Mouse (Mus musculus) neural tube, embryonic 15.5 days (tissue): ENCODE measurements around the gene Ehmt2. TPM values are rescaled to one million over a fixed set of nuclear protein-coding genes. Genes with fewer than 3 reads are reported as not detected.
"Not testable (repeated sequence)": the region's sequence is repeated elsewhere in the genome, so short reads cannot be mapped to it uniquely, and the experiment has no call there.

ENCODE experiments used
- ATAC-seq: fragments of 200-750 bp; cut with Nextera tagmentation; 2 replicates; pipeline ENCODE4 v1.8.0; 2017; ENCODE audit warnings: mild to moderate bottlenecking, moderate TSS enrichment, moderate library complexity; ENCODE audit not compliant: low FRiP score
- H3K27ac ChIP-seq: fragments of 300-500 bp; sonication (generic); replicated peaks from 2 replicates; pipeline ENCODE4 v1.5.1; 2015; ENCODE audit warnings: mild to moderate bottlenecking, inconsistent platforms
- H3K27me3 ChIP-seq: fragments of 300-500 bp; sonication (generic); replicated peaks from 2 replicates; pipeline ENCODE4 v1.6.1; 2015; ENCODE audit warnings: inconsistent platforms
- H3K36me3 ChIP-seq: fragments of 300-500 bp; sonication (generic); 2 replicates; pipeline ENCODE4 v1.6.1; 2015; ENCODE audit warnings: inconsistent platforms
- H3K4me1 ChIP-seq: fragments of 300-500 bp; sonication (generic); 2 replicates; pipeline ENCODE4 v1.6.1; 2015; ENCODE audit warnings: inconsistent platforms
- H3K4me2 ChIP-seq: fragments of 300-500 bp; sonication (generic); 2 replicates; pipeline ENCODE4 v1.6.1; 2015; ENCODE audit warnings: inconsistent platforms, mild to moderate bottlenecking, moderate library complexity
- H3K4me3 ChIP-seq: fragments of 300-500 bp; sonication (generic); replicated peaks from 2 replicates; pipeline ENCODE4 v1.5.1; 2015; ENCODE audit warnings: mild to moderate bottlenecking, inconsistent platforms
- H3K9ac ChIP-seq: fragments of 300-500 bp; sonication (generic); replicated peaks from 2 replicates; pipeline ENCODE4 v1.6.1; 2015; ENCODE audit warnings: mild to moderate bottlenecking, inconsistent platforms
- H3K9me3 ChIP-seq: fragments of 300-500 bp; sonication (generic); replicated peaks from 2 replicates; pipeline ENCODE4 v1.6.1; 2016; ENCODE audit warnings: inconsistent platforms
- WGBS: fragments of 180-500 bp; shearing (Covaris S2); methylation state at CpG from one replicate; pipeline ENCODE4 v1.1.7; 2015; ENCODE audit warnings: mixed read lengths; 5-methylcytosine and 5-hydroxymethylcytosine counted together
- polyA plus RNA-seq: library from polyadenylated mRNA; unstranded; fragments of >200 nt; fragmentation: Nextera tagmentation; extraction: Ambion mirVana; gene quantifications from 2 replicates; pipeline ENCODE4 v1.2.1, GENCODE M21; 2015

The Ehmt2 gene
- polyA plus RNA-seq, 1 experiment from 2014 or later: 81.2 TPM

- peak overlapping the region; percentile 98 for H3K4me2 ChIP-seq
- under 1% methylated on average over 39 of the region's 51 CpGs for WGBS
- no peaks in the 10 kb centered on the region for H3K36me3 ChIP-seq
- H3K4me3 ChIP-seq: peak overlapping the region; percentile 71
- ATAC-seq: peak; percentile 91
- no peaks in the 10 kb centered on the region for H3K27me3 ChIP-seq
- H3K9me3 ChIP-seq: no peaks in the 10 kb centered on the region
- H3K27ac ChIP-seq: peak overlapping the region; percentile 95
- peak overlapping the region; percentile 93 for H3K9ac ChIP-seq
- peaks cover 34% of the 10 kb centered on the region for H3K4me1 ChIP-seq
Measured at GRCm38 (mm10) chr17:34894074-34894597, 4.1 kb upstream of the Ehmt2 start.

- H3K9ac ChIP-seq: peak overlapping the region; percentile 93
- no peaks in the 10 kb centered on the region for H3K9me3 ChIP-seq
- WGBS: 6% methylated on average over 45 of the region's 51 CpGs
- peak overlapping the region; percentile 95 for H3K27ac ChIP-seq
- no peaks in the 10 kb centered on the region for H3K27me3 ChIP-seq
- no peaks in the 10 kb centered on the region for H3K36me3 ChIP-seq
- H3K4me3 ChIP-seq: peak overlapping the region; percentile 71
- ATAC-seq: peak; percentile 36
- H3K4me2 ChIP-seq: peak overlapping the region; percentile 98
- H3K4me1 ChIP-seq: peaks cover 36% of the 10 kb centered on the region
Measured at GRCm38 (mm10) chr17:34894801-34895530, 3.3 kb upstream of the Ehmt2 start.

DNA sequence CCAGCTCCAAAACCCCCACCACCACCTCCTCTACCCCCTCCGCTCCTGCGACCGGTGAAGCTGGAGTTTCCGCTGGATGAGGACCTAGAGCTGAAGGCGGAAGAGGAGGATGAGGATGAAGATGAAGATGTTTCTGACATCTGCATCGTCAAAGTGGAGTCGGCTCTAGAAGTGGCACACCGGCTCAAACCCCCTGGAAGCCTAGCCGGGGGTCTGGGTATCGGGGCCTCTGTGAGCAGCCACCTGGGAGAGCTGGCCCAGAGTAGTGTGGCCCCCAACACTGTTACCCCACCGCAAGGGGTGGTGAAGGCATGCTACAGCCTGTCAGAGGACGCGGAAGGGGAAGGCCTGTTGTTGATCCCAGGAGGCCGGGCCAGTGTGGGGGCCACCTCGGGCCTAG, 2.5 kb upstream of the Ehmt2 start:
- Histone ChIP-seq H3K4me2 (peak overlapping the region; percentile 98), H3K36me3 (no peaks in the 10 kb centered on the region), H3K27ac (peak overlapping the region; percentile 95), H3K9ac (peak overlapping the region; percentile 93), H3K27me3 (no peaks in the 10 kb centered on the region), H3K4me3 (peak overlapping the region; percentile 71), H3K9me3 (no peaks in the 10 kb centered on the region), H3K4me1 (peaks cover 44% of the 10 kb centered on the region)
- no peak for ATAC-seq
- WGBS: 90% methylated on average over 15 of the region's 15 CpGs

DNA sequence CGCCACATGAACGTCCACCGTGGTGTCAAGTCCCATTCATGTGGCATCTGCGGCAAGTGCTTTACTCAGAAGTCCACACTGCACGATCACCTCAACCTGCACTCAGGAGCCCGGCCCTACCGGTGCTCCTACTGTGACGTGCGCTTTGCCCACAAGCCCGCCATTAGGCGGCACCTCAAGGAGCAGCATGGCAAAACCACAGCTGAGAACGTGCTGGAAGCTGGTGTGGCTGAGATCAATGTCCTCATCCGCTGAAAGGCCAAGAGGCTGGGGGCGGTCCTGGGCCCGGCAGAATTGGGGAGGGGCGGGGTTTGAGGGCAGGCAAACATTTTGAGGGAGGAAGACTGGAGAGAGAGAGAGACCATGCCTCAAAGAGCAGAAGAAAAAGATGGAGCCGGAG, 1.9 kb upstream of the Ehmt2 start:
- Histone ChIP-seq H3K4me3 (peak overlapping the region; percentile 71), H3K4me1 (peaks cover 49% of the 10 kb centered on the region), H3K27me3 (no peaks in the 10 kb centered on the region), H3K9ac (no peak overlapping the region), H3K36me3 (no peaks in the 10 kb centered on the region), H3K9me3 (no peaks in the 10 kb centered on the region), H3K4me2 (peak overlapping the region; percentile 98), H3K27ac (0 out of 2 replicates have a peak overlapping the region, but pooled peaks have one; percentile 1)
- ATAC-seq: no peak
- WGBS: 85% methylated on average over 17 of the region's 17 CpGs

- H3K27ac ChIP-seq: peak overlapping the region; percentile 97
- peak overlapping the region; percentile 86 for H3K4me3 ChIP-seq
- H3K36me3 ChIP-seq: peaks cover 6% of the 10 kb centered on the region
- H3K4me2 ChIP-seq: peak overlapping the region; percentile 98
- no peaks in the 10 kb centered on the region for H3K9me3 ChIP-seq
- ATAC-seq: no peak
- peaks cover 49% of the 10 kb centered on the region for H3K4me1 ChIP-seq
- WGBS: 20% methylated on average over 10 of the region's 10 CpGs
- peak overlapping the region; percentile 95 for H3K9ac ChIP-seq
- no peaks in the 10 kb centered on the region for H3K27me3 ChIP-seq
Measured at GRCm38 (mm10) chr17:34897373-34898159, 703 bp upstream of the Ehmt2 start.

DNA sequence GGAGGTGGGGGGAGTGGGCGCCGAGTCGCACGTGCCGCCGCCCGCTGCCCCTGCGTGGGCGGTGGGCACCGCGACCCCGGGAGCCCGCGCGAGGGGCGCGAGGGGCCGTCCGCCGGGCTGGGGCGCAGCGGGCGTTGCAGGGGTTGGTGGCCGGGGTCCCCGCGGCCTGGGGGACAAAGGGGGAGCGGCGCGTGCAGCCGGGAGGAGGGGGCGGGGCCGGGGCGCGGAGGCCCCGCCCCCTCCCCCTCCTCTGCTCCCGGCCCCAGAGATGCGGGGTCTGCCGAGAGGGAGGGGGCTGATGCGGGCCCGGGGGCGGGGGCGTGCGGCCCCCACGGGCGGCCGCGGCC, 410 bp downstream of the Ehmt2 start:
- Histone ChIP-seq H3K4me2 (peak overlapping the region; percentile 98), H3K4me3 (peak overlapping the region; percentile 86), H3K9ac (peak overlapping the region; percentile 95), H3K4me1 (peaks cover 45% of the 10 kb centered on the region), H3K36me3 (peaks cover 17% of the 10 kb centered on the region), H3K27me3 (no peaks in the 10 kb centered on the region), H3K27ac (peak overlapping the region; percentile 97), H3K9me3 (no peaks in the 10 kb centered on the region)
- ATAC-seq: peak; percentile 12; the same call in 1 of the 2 replicates
- WGBS: no CpG with 5 or more reads among the region's 47 CpGs

- no peaks in the 10 kb centered on the region for H3K27me3 ChIP-seq
- ATAC-seq: no peak
- H3K36me3 ChIP-seq: peaks cover 23% of the 10 kb centered on the region
- H3K27ac ChIP-seq: peak overlapping the region; percentile 97
- peaks cover 42% of the 10 kb centered on the region for H3K4me1 ChIP-seq
- peak overlapping the region; percentile 98 for H3K4me2 ChIP-seq
- peak overlapping the region; percentile 86 for H3K4me3 ChIP-seq
- 0% methylated on average over 32 of the region's 45 CpGs for WGBS
- no peaks in the 10 kb centered on the region for H3K9me3 ChIP-seq
- peak overlapping the region; percentile 95 for H3K9ac ChIP-seq
Measured at GRCm38 (mm10) chr17:34899053-34899889, 1.0 kb downstream of the Ehmt2 start.

GRCm38 (mm10) chr17:34899890-34900243, 1.6 kb downstream of the Ehmt2 start:
- peaks cover 29% of the 10 kb centered on the region for H3K36me3 ChIP-seq
- H3K4me2 ChIP-seq: peak overlapping the region; percentile 98
- peaks cover 42% of the 10 kb centered on the region for H3K4me1 ChIP-seq
- peak overlapping the region; percentile 97; the same call in 1 of the 2 replicates for H3K27ac ChIP-seq
- no peaks in the 10 kb centered on the region for H3K27me3 ChIP-seq
- peak overlapping the region; percentile 86 for H3K4me3 ChIP-seq
- no peaks in the 10 kb centered on the region for H3K9me3 ChIP-seq
- ATAC-seq: no peak
- H3K9ac ChIP-seq: peak overlapping the region; percentile 95
- 4% methylated on average over 5 of the region's 5 CpGs for WGBS

DNA sequence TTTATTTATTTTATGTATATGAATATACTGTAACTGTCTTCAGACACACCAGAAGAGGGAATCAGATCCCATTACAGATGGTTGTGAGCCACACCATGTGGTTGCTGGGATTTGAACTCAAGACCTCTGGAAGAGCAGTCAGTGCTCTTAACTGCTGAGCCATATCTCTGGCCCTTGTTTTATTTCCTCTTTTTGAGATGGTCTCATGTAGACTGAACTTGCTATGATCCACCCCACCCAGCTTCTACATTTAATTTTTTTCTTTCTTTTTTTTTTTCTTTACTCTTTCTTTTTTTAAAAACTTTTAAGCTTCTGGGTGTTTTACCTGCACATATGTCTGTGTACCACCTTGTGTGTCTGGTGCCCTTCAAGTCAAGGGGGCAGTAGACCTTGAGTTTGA, 2.6 kb downstream of the Ehmt2 start:
- not testable (repeated sequence) for H3K9me3 ChIP-seq, ATAC-seq, H3K9ac ChIP-seq, H3K27me3 ChIP-seq, H3K4me3 ChIP-seq, H3K27ac ChIP-seq
- peaks cover 36% of the 10 kb centered on the region for H3K4me1 ChIP-seq
- H3K36me3 ChIP-seq: peaks cover 38% of the 10 kb centered on the region
- peak overlapping the region; percentile 98; the same call in 1 of the 2 replicates for H3K4me2 ChIP-seq

DNA sequence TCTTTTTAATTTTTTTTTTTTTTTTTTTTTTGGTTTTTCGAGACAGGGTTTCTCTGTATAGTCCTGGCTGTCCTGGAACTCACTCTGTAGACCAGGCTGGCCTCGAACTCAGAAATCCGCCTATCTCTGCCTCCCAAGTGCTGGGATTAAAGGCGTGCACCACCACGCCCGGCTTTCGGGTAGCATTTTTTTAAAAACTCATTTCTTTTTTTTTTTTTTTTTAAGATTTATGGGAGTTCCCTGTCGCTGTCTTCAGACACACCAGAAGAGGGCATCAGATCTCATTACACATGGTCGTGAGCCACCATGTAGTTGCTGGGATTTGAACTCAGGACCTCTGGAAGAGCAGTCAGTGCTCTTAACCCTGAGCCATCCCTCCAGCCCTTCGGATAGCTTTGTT, 3.7 kb downstream of the Ehmt2 start:
- not testable (repeated sequence) for H3K4me2 ChIP-seq, H3K9ac ChIP-seq, H3K9me3 ChIP-seq, H3K27me3 ChIP-seq, H3K4me3 ChIP-seq, H3K27ac ChIP-seq, ATAC-seq
- H3K4me1 ChIP-seq: peaks cover 25% of the 10 kb centered on the region
- 91% methylated on average over 9 of the region's 10 CpGs for WGBS
- peaks cover 49% of the 10 kb centered on the region for H3K36me3 ChIP-seq

DNA sequence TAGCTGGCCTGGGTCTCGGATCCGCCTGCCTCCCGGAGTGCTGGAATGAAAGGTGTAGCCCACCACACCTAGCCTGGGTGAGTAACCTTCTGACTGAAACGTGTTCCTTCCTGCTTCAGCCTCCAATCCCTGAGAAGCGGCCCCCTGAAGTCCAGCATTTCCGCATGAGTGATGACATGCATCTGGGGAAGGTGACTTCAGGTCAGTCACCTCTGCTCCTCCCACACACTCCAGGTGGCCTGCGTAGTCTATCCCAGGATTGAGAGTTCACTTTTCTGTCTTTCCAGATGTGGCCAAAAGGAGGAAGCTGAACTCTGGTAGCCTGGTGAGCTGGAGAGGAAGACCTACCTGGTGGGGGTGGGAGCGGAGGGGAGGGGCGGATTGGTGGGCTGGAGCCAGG, 4.6 kb downstream of the Ehmt2 start:
- Histone ChIP-seq H3K4me2 (no peak overlapping the region), H3K9ac (no peak overlapping the region), H3K27me3 (no peaks in the 10 kb centered on the region), H3K4me3 (no peak overlapping the region), H3K4me1 (peaks cover 16% of the 10 kb centered on the region), H3K9me3 (no peaks in the 10 kb centered on the region), H3K36me3 (peaks cover 59% of the 10 kb centered on the region), H3K27ac (no peak overlapping the region)
- WGBS: 92% methylated on average over 9 of the region's 9 CpGs
- no peak for ATAC-seq
